Mouse (Mus musculus) midbrain, postnatal 0 days (tissue): ENCODE data around the gene Haspin. TPM values are rescaled to one million over a fixed set of nuclear protein-coding genes. Genes with fewer than 3 reads are reported as not detected.

ENCODE experiments used
- ATAC-seq: fragments of 200-750 bp; cut with Nextera tagmentation; 2 replicates; pipeline ENCODE4 v1.8.0; 2017; ENCODE audit warnings: moderate number of reproducible peaks, mild to moderate bottlenecking, moderate TSS enrichment, moderate library complexity; ENCODE audit not compliant: low FRiP score
- DNase-seq: peaks from one replicate; pipeline ENCODE4 v3.0.0-alpha.2; 2015; ENCODE audit warnings: low spot score
- H3K27ac ChIP-seq: fragments of 300-500 bp; sonication (generic); 2 replicates; pipeline ENCODE4 v1.5.1; 2014; ENCODE audit warnings: low read depth, mild to moderate bottlenecking, low read length, mixed read lengths
- H3K27me3 ChIP-seq: fragments of 300-500 bp; sonication (generic); 2 replicates; pipeline ENCODE4 v1.6.1; 2014; ENCODE audit warnings: low read length, control low read depth, mixed read lengths; ENCODE audit not compliant: insufficient read depth
- H3K36me3 ChIP-seq: fragments of 300-500 bp; sonication (generic); 2 replicates; pipeline ENCODE4 v1.6.1; 2014; ENCODE audit warnings: low read length, control low read depth, mixed read lengths; ENCODE audit not compliant: insufficient read depth
- H3K4me1 ChIP-seq: fragments of 300-500 bp; sonication (generic); 2 replicates; pipeline ENCODE4 v1.6.1; 2014; ENCODE audit warnings: mild to moderate bottlenecking, control low read depth, antibody characterized with exemption, low read length, mixed read lengths; ENCODE audit not compliant: insufficient read depth
- H3K4me2 ChIP-seq: fragments of 300-500 bp; sonication (generic); 2 replicates; pipeline ENCODE4 v1.6.1; 2014; ENCODE audit warnings: low read depth, mild to moderate bottlenecking, low read length, mixed read lengths; ENCODE audit not compliant: poor library complexity, severe bottlenecking
- H3K4me3 ChIP-seq: fragments of 300-500 bp; sonication (generic); 2 replicates; pipeline ENCODE4 v1.5.1; 2014; ENCODE audit warnings: low read depth, mild to moderate bottlenecking, low read length, moderate library complexity
- H3K9ac ChIP-seq: fragments of 300-500 bp; sonication (generic); replicated peaks from 2 replicates; pipeline ENCODE4 v1.6.1; 2014; ENCODE audit warnings: mild to moderate bottlenecking, low read length, moderate library complexity, mixed read lengths; ENCODE audit not compliant: poor library complexity, severe bottlenecking
- H3K9me3 ChIP-seq: fragments of 300-500 bp; sonication (generic); 2 replicates; pipeline ENCODE4 v1.6.1; 2016; ENCODE audit warnings: low read length, control low read depth
- CTCF ChIP-seq: IDR thresholded peaks from 2 replicates; pipeline ENCODE4 v1.5.1; 2016; ENCODE audit warnings: antibody characterized with exemption, mild to moderate bottlenecking
- WGBS: fragments of 180-500 bp; shearing (Covaris S2); extraction: QIAGEN DNeasy Blood & Tissue Kit; methylation state at CpG from one replicate; pipeline ENCODE4 v1.1.7; 2014; 5-methylcytosine and 5-hydroxymethylcytosine counted together
- polyA plus RNA-seq: library from polyadenylated mRNA; unstranded; fragments of >200 nt; fragmentation: Nextera tagmentation; extraction: Ambion mirVana; gene quantifications from 2 replicates; pipeline ENCODE4 v1.2.1, GENCODE M21; 2015
- total RNA-seq: library from RNA; depleted of rRNA; stranded (reverse); fragments of >200 nt; gene quantifications from 2 replicates; pipeline ENCODE4 v1.2.3, GENCODE M21; 2014

Gene Haspin
- total and polyA plus RNA-seq, 2 experiments from 2014 or later, result 0.60 to 1.3 TPM

DNA sequence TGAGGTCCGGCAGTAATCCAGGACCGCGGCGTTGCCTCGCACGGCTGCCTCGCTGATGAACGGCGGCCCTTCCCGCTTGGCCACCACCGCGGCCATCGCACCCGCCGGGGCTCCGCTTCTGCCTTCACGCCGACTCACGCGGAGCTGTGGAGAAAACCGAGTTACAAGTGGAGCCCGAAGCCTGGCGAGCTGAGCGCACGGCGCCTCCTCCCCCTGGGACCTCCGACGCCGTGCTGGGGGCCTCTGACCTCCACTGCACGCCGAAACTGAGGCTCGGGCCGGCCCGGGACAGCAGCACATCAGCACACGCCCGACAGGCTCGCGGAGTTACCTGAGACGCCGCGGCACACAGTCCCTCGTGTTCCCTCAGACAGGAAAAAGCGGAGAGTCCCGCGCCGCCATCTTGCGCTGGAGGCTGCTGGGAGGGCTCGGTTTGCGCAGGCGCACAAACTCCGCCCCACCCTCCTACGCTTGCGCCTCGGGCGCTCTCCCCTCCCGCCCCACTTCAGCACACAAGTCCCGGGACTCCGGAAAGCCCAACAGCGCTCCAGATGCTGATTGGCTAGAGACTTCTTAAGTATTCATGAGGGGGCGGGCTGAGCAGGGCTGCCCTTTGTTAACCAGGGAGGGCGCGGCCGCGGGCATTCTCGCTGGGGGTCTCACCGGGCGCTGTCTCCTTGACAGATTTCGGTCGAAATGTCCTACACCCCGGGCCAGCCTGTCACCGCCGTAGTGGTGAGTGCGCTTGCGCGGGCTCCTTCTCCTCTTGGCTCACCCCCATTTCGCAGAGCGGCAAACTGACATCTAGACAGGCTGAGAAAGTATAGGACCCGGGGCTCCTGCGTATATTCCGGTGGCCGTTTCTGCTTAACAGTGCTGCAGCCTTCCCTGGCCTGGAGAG is 38.8 kb upstream of the Haspin start, which contains the start of the genes Emc6 and Tax1bp3:
TSS of gene Emc6 (minus strand) at position 430 of the 901 bp plus-strand sequence.
TSS of gene Tax1bp3 (plus strand) at position 476 of the 901 bp plus-strand sequence.
- Histone ChIP-seq H3K4me3 (peak within 1 kb of the TSS; percentile 93), H3K9me3 (no peaks in the 10 kb centered on the region), H3K27me3 (no peaks in the 10 kb centered on the region), H3K9ac (peak within 1 kb of the TSS; percentile 86), H3K27ac (peak within 1 kb of the TSS; percentile 83), H3K4me2 (peak within 1 kb of the TSS; percentile 74), H3K36me3 (0 out of 2 replicates have a peak, but pooled peaks cover 3% of the 10 kb centered on the region), H3K4me1 (no peaks in the 10 kb centered on the region)
- no peak; the same call in 1 of the 2 replicates for TF ChIP-seq CTCF
- DNase-seq (peak; percentile 99), ATAC-seq (peak; percentile 97)
- WGBS, result under 1% methylated on average over 80 of the region's 81 CpGs

DNA sequence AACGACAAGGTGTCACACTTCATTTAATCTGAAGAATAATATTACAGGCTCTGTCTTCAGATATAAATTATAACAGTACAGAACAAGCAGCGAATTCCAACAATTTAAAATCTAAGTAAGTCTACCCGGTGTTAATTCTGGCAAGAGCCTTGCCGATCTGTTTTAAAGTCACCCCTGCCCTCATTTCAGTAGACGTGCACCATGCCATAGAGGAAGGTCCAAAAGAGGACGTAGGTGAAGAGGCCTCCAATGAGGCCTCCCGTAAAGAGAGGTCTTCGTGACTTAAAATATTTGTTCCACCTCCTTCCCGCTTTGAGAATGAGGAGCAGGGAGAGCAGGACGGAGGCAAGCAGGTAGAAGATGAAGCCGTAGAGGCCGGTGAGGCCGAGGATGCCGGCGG is 38.1 kb upstream of the Haspin start:
- Histone ChIP-seq H3K36me3 (peaks cover 7% of the 10 kb centered on the region; the same call in 1 of the 2 replicates), H3K27ac (peak overlapping the region; percentile 83), H3K4me3 (peak overlapping the region; percentile 93), H3K9me3 (no peaks in the 10 kb centered on the region), H3K27me3 (no peaks in the 10 kb centered on the region), H3K9ac (peak overlapping the region; percentile 86), H3K4me1 (no peaks in the 10 kb centered on the region), H3K4me2 (peak overlapping the region; percentile 74)
- DNase-seq, result no peak
- WGBS, result 2% methylated on average over 15 of the region's 15 CpGs
- no peak for TF ChIP-seq CTCF
- no peak for ATAC-seq

- H3K27me3 ChIP-seq, result no peaks in the 10 kb centered on the region
- no peak for ATAC-seq
- TF ChIP-seq CTCF, result no peak
- peak overlapping the region; percentile 93 for H3K4me3 ChIP-seq
- H3K27ac ChIP-seq, result no peak overlapping the region
- 50% methylated on average over 8 of the region's 8 CpGs for WGBS
- no peaks in the 10 kb centered on the region for H3K9me3 ChIP-seq
- peak overlapping the region; percentile 86; the same call in 1 of the 2 replicates for H3K9ac ChIP-seq
- no peak for DNase-seq
- H3K36me3 ChIP-seq, result peaks cover 11% of the 10 kb centered on the region; the same call in 1 of the 2 replicates
- peak overlapping the region; percentile 74 for H3K4me2 ChIP-seq
- H3K4me1 ChIP-seq, result no peaks in the 10 kb centered on the region
Observed at GRCm38 (mm10) chr11:73175612-73176011, 37.5 kb upstream of the Haspin start.

DNA sequence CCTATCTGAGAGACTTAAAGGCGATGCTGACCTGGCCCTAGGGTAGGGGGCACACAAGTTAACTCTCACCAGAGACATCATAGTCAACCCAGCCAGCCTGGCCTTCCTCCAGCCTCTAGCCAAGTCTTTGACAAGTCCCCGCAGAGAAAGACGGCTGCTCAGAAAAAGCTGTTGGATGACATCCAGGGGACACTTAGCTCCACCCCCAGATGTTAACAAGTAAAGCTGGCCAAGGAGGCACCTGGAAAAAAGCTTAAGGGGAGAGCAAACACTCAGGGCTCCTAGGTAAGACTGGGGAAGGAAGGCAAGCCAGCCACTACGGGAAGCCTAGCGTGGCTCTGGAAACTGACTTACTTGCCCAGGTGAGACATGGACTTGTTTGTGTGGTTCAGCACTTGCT is 34.1 kb upstream of the Haspin start:
- no peak for TF ChIP-seq CTCF
- Histone ChIP-seq H3K36me3 (peaks cover 11% of the 10 kb centered on the region; the same call in 1 of the 2 replicates), H3K9ac (no peak overlapping the region), H3K27me3 (no peaks in the 10 kb centered on the region), H3K4me2 (no peak overlapping the region), H3K9me3 (no peaks in the 10 kb centered on the region), H3K4me1 (no peaks in the 10 kb centered on the region), H3K4me3 (no peak overlapping the region), H3K27ac (no peak overlapping the region)
- WGBS, result 73% methylated on average over 5 of the region's 5 CpGs
- ATAC-seq, result no peak
- no peak for DNase-seq

DNA sequence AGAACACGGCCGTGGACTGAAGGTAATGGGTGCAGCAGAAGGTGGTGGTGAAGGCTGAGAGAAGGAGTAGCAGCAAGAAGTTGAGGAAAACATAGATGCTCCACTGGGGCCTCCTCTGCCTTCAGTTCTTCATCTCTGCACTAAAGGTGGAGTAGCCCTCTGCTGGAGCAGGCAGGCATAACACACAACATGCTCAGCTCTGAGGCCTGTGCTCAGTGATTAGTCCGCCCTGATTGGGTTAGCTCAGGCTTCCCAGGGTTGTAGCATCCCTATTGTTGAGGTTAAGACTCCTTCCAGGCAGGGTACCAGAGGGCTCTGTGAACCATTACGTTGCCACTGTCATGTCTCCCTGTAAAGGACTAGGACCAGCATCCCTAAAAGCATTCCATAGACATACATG is 31.1 kb upstream of the Haspin start:
- WGBS, result 41% methylated on average over 4 of the region's 4 CpGs
- DNase-seq (peak; percentile 39), ATAC-seq (peak; percentile 50; the same call in 1 of the 2 replicates)
- H3K36me3 ChIP-seq, result peaks cover 11% of the 10 kb centered on the region; the same call in 1 of the 2 replicates
- no peaks in the 10 kb centered on the region for H3K4me1 ChIP-seq
- no peak overlapping the region for H3K9ac ChIP-seq
- no peak overlapping the region for H3K4me2 ChIP-seq
- no peak overlapping the region for H3K4me3 ChIP-seq
- no peaks in the 10 kb centered on the region for H3K9me3 ChIP-seq
- no peak overlapping the region for H3K27ac ChIP-seq
- peak; percentile 74 for TF ChIP-seq CTCF
- H3K27me3 ChIP-seq, result no peaks in the 10 kb centered on the region

DNA sequence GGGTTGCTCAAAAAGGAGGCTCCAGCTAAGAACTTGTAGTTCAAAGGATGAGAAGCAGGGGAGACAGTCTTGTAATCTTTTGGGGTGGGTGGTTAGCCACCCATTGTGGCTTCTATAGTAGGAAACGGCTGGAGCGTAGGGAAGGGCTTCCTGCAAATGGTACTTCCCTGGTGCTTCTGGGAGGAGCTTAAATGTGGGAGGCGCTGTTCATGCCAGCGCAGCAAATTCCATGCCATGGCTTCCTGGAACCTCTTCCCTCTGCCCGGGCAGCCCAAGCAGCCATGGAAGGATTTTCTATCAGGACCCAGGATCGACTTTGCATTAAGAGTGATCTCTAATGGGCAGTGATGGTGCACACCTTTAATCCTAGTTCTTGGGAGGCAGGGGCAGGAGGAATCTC is 30.5 kb upstream of the Haspin start:
- H3K4me1 ChIP-seq, result no peaks in the 10 kb centered on the region
- ATAC-seq, result no peak
- WGBS, result 80% methylated on average over 6 of the region's 6 CpGs

More for the DNA sequence above, 30.5 kb upstream of the Haspin start:
- TF ChIP-seq CTCF, result no peak
- no peak for DNase-seq
- Histone ChIP-seq H3K9me3 (no peaks in the 10 kb centered on the region), H3K27me3 (no peaks in the 10 kb centered on the region), H3K36me3 (peaks cover 8% of the 10 kb centered on the region; the same call in 1 of the 2 replicates), H3K27ac (no peak overlapping the region), H3K9ac (no peak overlapping the region), H3K4me2 (no peak overlapping the region), H3K4me3 (no peak overlapping the region)
